Mouse (Mus musculus): Measurements from ENCODE around the gene Znrd1. TPM values are rescaled to one million over a fixed set of nuclear protein-coding genes. Genes with fewer than 3 reads are reported as not detected.

Znrd1 gene
- polyA plus RNA-seq, 1 experiment, result 19.0 TPM

DNA sequence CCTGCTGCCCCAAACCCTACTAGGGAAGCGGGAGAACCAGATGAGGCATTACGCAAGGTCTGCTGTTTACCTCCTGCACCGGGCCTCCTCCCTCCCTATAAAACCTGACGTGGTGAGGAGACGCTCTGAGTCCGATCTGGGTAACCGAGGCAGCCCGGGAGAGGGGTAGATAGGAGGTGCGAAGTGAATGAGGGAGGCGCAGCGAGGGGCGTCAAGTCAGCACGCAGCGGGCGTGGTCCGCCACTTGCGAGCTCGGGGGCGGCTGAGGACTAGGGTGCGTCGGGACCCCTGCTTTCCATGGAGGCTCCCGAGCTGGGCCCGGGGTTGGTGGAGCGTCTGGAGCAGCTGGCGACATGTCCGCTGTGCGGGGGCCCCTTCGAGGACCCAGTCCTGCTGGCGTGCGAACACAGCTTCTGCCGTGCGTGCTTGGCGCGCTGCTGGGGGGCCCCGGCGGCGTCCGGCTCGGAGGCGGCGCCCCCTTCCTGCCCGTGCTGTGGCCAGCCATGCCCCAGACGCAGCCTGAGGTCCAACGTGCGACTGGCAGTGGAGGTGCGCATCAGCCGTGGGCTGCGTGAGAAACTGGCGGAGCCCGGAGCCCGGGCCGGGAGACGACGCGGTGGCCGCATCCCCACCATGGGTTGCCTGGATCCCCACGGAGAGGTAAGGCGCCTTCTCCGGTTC is 15.4 kb downstream of the Znrd1 start, which contains the start of gene Rnf39:
TSS of gene Rnf39 (plus strand) at position 128 of the 681 bp plus-strand sequence.
- H3K4me3 ChIP-seq (ENCODE audit: extremely low read depth, insufficient read depth, insufficient read length), result peak within 1 kb of the TSS; percentile 11; the same call in 1 of the 2 replicates
- peaks cover 6% of the 10 kb centered on the region for H3K27me3 ChIP-seq (ENCODE audit: control insufficient read depth, insufficient read depth, low read length)
- WGBS, result 3% methylated on average over 56 of the region's 59 CpGs
- H3K4me1 ChIP-seq (ENCODE audit: control insufficient read depth, insufficient read depth, insufficient read length), result peaks cover 3% of the 10 kb centered on the region; the same call in 1 of the 2 replicates
- H3K27ac ChIP-seq (ENCODE audit: insufficient read depth, low read length), result no peak within 1 kb of the TSS
- DNase-seq (ENCODE audit: low read depth in 1 of 2, low spot score in 2 of 2), result no peak
- H3K36me3 ChIP-seq (ENCODE audit: control insufficient read depth, insufficient read depth, low read length), result no peaks in the 10 kb centered on the region
- TF ChIP-seq POLR2A (IDR thresholded peaks at IDR 0.05; ENCODE audit: low read depth, low read length) (no peak), CTCF (IDR thresholded peaks at IDR 0.05; ENCODE audit: extremely low read depth, insufficient read depth, insufficient read length, insufficient replicate concordance) (no peak)

DNA sequence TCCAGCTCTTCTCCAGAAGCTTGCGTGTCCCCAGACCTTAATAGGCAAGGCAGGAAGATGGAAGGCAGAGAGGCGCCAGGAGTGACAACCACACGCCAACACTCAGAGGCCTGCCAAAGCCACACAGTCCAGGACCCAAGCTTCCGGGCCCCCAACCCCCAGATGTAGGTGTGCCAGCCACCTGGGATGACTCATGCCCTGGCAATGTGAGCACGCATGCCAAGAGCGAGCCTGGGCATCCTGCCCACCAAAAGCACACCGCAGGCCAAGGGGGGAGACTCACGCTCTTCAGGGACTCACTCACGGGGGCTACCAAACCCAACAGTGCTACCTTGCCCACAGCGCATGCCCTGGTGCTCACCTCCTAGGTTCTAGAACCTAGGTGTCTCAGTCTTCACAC is 16.0 kb downstream of the Znrd1 start:
- H3K27me3 ChIP-seq (ENCODE audit: control insufficient read depth, insufficient read depth, low read length), result peaks cover 6% of the 10 kb centered on the region
- H3K4me3 ChIP-seq (ENCODE audit: extremely low read depth, insufficient read depth, insufficient read length), result no peak overlapping the region
- WGBS, result 10% methylated on average over 10 of the region's 10 CpGs
- no peak for DNase-seq (ENCODE audit: low read depth in 1 of 2, low spot score in 2 of 2)
- no peaks in the 10 kb centered on the region for H3K36me3 ChIP-seq (ENCODE audit: control insufficient read depth, insufficient read depth, low read length)
- peaks cover 3% of the 10 kb centered on the region; the same call in 1 of the 2 replicates for H3K4me1 ChIP-seq (ENCODE audit: control insufficient read depth, insufficient read depth, insufficient read length)
- TF ChIP-seq POLR2A (IDR thresholded peaks at IDR 0.05; ENCODE audit: low read depth, low read length), result no peak
- no peak for TF ChIP-seq CTCF (IDR thresholded peaks at IDR 0.05; ENCODE audit: extremely low read depth, insufficient read depth, insufficient read length, insufficient replicate concordance)
- H3K27ac ChIP-seq (ENCODE audit: insufficient read depth, low read length), result no peak overlapping the region

DNA sequence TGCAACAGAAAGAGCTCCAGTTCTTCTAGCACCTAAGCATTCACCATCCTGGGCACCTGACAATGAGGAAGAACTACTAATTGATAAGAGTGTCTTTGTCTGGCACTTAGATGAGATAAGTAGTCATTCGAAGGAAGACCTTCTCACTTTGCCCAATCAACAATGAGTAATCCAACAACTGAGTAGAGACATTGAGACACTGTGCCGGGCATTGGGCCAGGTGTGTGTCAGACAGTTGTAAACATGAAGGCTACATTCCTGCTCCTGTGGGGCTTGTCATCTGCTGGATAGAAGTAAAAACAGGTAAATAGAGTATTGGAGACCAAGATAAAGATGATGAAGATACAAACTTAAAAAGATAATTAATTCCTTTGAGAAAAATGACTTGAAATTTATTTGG is 20.3 kb downstream of the Znrd1 start:
- H3K4me3 ChIP-seq (ENCODE audit: extremely low read depth, insufficient read depth, insufficient read length), result no peak overlapping the region
- TF ChIP-seq POLR2A (IDR thresholded peaks at IDR 0.05; ENCODE audit: low read depth, low read length), result no peak
- no peak for TF ChIP-seq CTCF (IDR thresholded peaks at IDR 0.05; ENCODE audit: extremely low read depth, insufficient read depth, insufficient read length, insufficient replicate concordance)
- WGBS, result 84% methylated on average over 2 of the region's 2 CpGs
- H3K27ac ChIP-seq (ENCODE audit: insufficient read depth, low read length), result no peak overlapping the region
- no peak for DNase-seq (ENCODE audit: low read depth in 1 of 2, low spot score in 2 of 2)
- peaks cover 3% of the 10 kb centered on the region for H3K27me3 ChIP-seq (ENCODE audit: control insufficient read depth, insufficient read depth, low read length)
- no peaks in the 10 kb centered on the region for H3K36me3 ChIP-seq (ENCODE audit: control insufficient read depth, insufficient read depth, low read length)
- H3K4me1 ChIP-seq (ENCODE audit: control insufficient read depth, insufficient read depth, insufficient read length), result no peaks in the 10 kb centered on the region

DNA sequence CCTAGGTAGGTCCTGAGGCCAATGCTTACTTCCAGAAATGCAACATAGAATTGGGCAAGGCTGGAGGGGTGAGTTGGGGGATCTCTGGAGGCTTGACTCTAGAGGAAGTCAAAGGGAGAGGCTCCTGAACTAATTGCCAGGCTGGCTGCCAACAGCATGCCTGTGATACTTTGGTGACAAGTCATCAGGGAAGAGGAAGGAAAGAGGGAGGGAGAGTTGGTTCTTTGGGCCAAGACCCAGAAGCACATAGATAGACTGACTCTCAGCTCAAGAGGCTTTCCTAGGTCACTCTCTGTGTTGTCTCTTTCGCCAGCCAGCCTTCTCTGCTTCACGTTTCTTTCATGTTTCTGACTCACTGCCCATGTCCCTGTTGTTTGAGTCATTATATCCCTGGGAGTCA is 26.6 kb downstream of the Znrd1 start:
- Histone ChIP-seq H3K27ac (ENCODE audit: insufficient read depth, low read length) (no peak overlapping the region), H3K36me3 (ENCODE audit: control insufficient read depth, insufficient read depth, low read length) (no peaks in the 10 kb centered on the region), H3K4me1 (ENCODE audit: control insufficient read depth, insufficient read depth, insufficient read length) (no peaks in the 10 kb centered on the region), H3K4me3 (ENCODE audit: extremely low read depth, insufficient read depth, insufficient read length) (no peak overlapping the region), H3K27me3 (ENCODE audit: control insufficient read depth, insufficient read depth, low read length) (no peaks in the 10 kb centered on the region)
- 67% methylated on average over 2 of the region's 2 CpGs for WGBS
- DNase-seq (ENCODE audit: low read depth in 1 of 2, low spot score in 2 of 2), result no peak
- TF ChIP-seq POLR2A (IDR thresholded peaks at IDR 0.05; ENCODE audit: low read depth, low read length), result no peak
- TF ChIP-seq CTCF (IDR thresholded peaks at IDR 0.05; ENCODE audit: extremely low read depth, insufficient read depth, insufficient read length, insufficient replicate concordance), result no peak

DNA sequence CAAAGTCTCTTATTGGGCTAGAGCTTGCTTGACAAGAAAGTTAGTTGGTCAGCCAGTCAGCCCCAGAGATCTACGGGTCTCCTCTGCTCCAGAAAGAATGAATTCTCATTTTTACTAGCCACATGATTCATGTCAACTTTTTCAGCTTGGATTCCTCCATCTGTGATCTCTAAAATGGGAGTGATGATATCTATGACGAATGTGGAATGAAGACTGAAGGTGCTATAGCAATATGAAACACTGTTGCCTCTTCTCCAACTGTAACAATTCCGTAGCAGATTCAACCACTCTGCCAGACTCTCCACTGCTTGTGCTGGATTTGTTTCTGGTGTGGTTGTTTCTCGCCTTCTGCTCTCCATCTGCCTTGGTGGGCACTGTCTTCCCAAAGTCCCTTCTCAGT is 27.2 kb downstream of the Znrd1 start:
- Histone ChIP-seq H3K4me3 (ENCODE audit: extremely low read depth, insufficient read depth, insufficient read length) (no peak overlapping the region), H3K36me3 (ENCODE audit: control insufficient read depth, insufficient read depth, low read length) (no peaks in the 10 kb centered on the region), H3K27me3 (ENCODE audit: control insufficient read depth, insufficient read depth, low read length) (no peaks in the 10 kb centered on the region), H3K4me1 (ENCODE audit: control insufficient read depth, insufficient read depth, insufficient read length) (no peaks in the 10 kb centered on the region), H3K27ac (ENCODE audit: insufficient read depth, low read length) (no peak overlapping the region)
- DNase-seq (ENCODE audit: low read depth in 1 of 2, low spot score in 2 of 2), result no peak
- TF ChIP-seq CTCF (IDR thresholded peaks at IDR 0.05; ENCODE audit: extremely low read depth, insufficient read depth, insufficient read length, insufficient replicate concordance), result no peak
- TF ChIP-seq POLR2A (IDR thresholded peaks at IDR 0.05; ENCODE audit: low read depth, low read length), result no peak
- 91% methylated on average over 4 of the region's 4 CpGs for WGBS

DNA sequence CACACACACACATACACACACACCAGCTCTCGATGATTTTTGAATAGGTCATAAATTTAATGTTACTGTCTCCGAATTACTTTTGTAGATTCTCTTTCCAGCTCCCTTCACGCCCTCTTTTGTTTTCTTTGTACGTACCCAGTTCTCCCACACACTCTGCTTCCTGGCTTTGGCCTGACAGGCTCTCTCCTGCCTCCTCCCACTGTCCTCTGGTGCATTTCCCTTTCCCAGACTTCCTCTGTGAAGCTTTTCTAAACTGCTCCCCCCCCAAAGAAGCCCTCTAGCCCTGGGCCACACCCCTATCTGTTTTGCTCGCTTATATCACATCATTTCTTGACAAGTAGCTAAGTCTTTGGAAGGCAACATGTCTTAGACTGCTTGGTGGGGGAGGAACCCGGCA is 28.1 kb downstream of the Znrd1 start:
- Histone ChIP-seq H3K4me1 (ENCODE audit: control insufficient read depth, insufficient read depth, insufficient read length) (no peaks in the 10 kb centered on the region), H3K4me3 (ENCODE audit: extremely low read depth, insufficient read depth, insufficient read length) (no peak overlapping the region), H3K27me3 (ENCODE audit: control insufficient read depth, insufficient read depth, low read length) (no peaks in the 10 kb centered on the region), H3K36me3 (ENCODE audit: control insufficient read depth, insufficient read depth, low read length) (no peaks in the 10 kb centered on the region), H3K27ac (ENCODE audit: insufficient read depth, low read length) (no peak overlapping the region)
- 74% methylated on average over 6 of the region's 6 CpGs for WGBS
- no peak for DNase-seq (ENCODE audit: low read depth in 1 of 2, low spot score in 2 of 2)
- TF ChIP-seq CTCF (IDR thresholded peaks at IDR 0.05; ENCODE audit: extremely low read depth, insufficient read depth, insufficient read length, insufficient replicate concordance) (no peak), POLR2A (IDR thresholded peaks at IDR 0.05; ENCODE audit: low read depth, low read length) (no peak)

DNA sequence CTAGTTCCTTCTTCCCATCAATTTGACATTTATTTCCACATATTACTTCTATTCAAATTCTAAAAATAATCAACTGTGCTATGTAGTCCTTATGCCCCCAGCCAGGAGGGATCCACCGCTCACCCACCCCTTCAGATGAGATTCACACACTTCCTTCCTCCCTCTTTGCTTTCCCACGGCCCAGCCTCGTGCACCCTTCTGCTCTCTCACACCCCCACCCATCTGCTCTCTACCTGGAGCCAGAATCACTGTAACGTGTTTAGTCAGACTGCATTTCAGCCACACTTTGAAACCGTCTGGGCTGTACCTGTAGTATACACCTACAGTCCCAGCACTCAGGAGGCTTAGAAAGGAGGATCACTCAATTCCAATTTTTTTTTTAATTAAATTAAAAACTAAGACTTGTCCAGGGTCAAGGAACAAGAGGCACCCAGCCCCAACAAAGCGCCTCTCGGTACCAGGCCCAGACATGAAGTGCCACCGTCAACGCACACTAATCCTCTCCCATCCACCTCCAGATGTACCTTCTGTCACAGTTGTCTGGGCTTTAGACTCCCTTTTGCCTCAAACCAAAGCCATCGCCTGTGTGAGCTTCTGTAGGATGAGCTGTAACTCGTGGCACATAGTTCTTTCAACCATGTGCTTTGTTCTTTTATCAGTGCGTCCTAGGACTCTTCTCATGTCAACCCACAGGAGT is 29.0 kb downstream of the Znrd1 start:
- Histone ChIP-seq H3K27me3 (ENCODE audit: control insufficient read depth, insufficient read depth, low read length) (no peaks in the 10 kb centered on the region), H3K27ac (ENCODE audit: insufficient read depth, low read length) (no peak overlapping the region)

More for the DNA sequence above, 29.0 kb downstream of the Znrd1 start:
- no peaks in the 10 kb centered on the region for H3K4me1 ChIP-seq (ENCODE audit: control insufficient read depth, insufficient read depth, insufficient read length)
- no peaks in the 10 kb centered on the region for H3K36me3 ChIP-seq (ENCODE audit: control insufficient read depth, insufficient read depth, low read length)
- H3K4me3 ChIP-seq (ENCODE audit: extremely low read depth, insufficient read depth, insufficient read length), result no peak overlapping the region
- 64% methylated on average over 12 of the region's 12 CpGs for WGBS
- TF ChIP-seq POLR2A (IDR thresholded peaks at IDR 0.05; ENCODE audit: low read depth, low read length) (no peak), CTCF (IDR thresholded peaks at IDR 0.05; ENCODE audit: extremely low read depth, insufficient read depth, insufficient read length, insufficient replicate concordance) (no peak)
- DNase-seq (ENCODE audit: low read depth in 1 of 2, low spot score in 2 of 2), result no peak
